Mouse (Mus musculus) liver, embryonic 11.5 days (tissue): ENCODE results near the gene 9430015G10Rik. TPM values are rescaled to one million over a fixed set of nuclear protein-coding genes. Genes with fewer than 3 reads are reported as not detected.

ENCODE experiments used
- ATAC-seq: fragments of 200-750 bp; cut with Nextera tagmentation; replicated peaks from 2 replicates; pipeline ENCODE4 v1.8.0; 2017; ENCODE audit warnings: moderate number of reproducible peaks, mild to moderate bottlenecking, moderate TSS enrichment, moderate library complexity; ENCODE audit not compliant: low FRiP score
- DNase-seq: peaks from one replicate; pipeline ENCODE4 v3.0.0-alpha.2; 2017; ENCODE audit warnings: low spot score
- H3K27ac ChIP-seq: fragments of 300-500 bp; sonication (generic); 2 replicates; pipeline ENCODE4 v1.5.1; 2014; ENCODE audit warnings: mild to moderate bottlenecking, low read depth, low read length, control low read depth
- H3K27me3 ChIP-seq: fragments of 300-500 bp; sonication (generic); replicated peaks from 2 replicates; pipeline ENCODE4 v1.6.1; 2014; ENCODE audit warnings: low read length, mixed read lengths; ENCODE audit not compliant: control insufficient read depth, insufficient read depth
- H3K36me3 ChIP-seq: fragments of 300-500 bp; sonication (generic); 2 replicates; pipeline ENCODE4 v1.6.1; 2014; ENCODE audit warnings: mild to moderate bottlenecking, low read length, moderate library complexity, mixed read lengths; ENCODE audit not compliant: control insufficient read depth, insufficient read depth
- H3K4me1 ChIP-seq: fragments of 300-500 bp; sonication (generic); replicated peaks from 2 replicates; pipeline ENCODE4 v1.6.1; 2014; ENCODE audit warnings: low read length, mixed read lengths; ENCODE audit not compliant: control insufficient read depth, insufficient read depth
- H3K4me2 ChIP-seq: fragments of 300-500 bp; sonication (generic); 2 replicates; pipeline ENCODE4 v1.6.1; 2014; ENCODE audit warnings: mild to moderate bottlenecking, control low read depth, moderate library complexity
- H3K4me3 ChIP-seq: fragments of 300-500 bp; sonication (generic); 2 replicates; pipeline ENCODE4 v1.5.1; 2014; ENCODE audit warnings: low read depth, low read length, control low read depth
- H3K9ac ChIP-seq: fragments of 300-500 bp; sonication (generic); 2 replicates; pipeline ENCODE4 v1.6.1; 2014; ENCODE audit warnings: low read depth, low read length, control low read depth
- H3K9me3 ChIP-seq: fragments of 300-500 bp; sonication (generic); 2 replicates; pipeline ENCODE4 v1.6.1; 2016; ENCODE audit warnings: low read length, inconsistent platforms, mixed read lengths; ENCODE audit not compliant: control insufficient read depth
- WGBS: fragments of 180-500 bp; shearing (Covaris S2); extraction: QIAGEN DNeasy Blood & Tissue Kit; methylation state at CpG from one replicate; pipeline ENCODE4 v1.1.7; 2014; 5-methylcytosine and 5-hydroxymethylcytosine counted together
- polyA plus RNA-seq: library from polyadenylated mRNA; unstranded; fragments of >200 nt; fragmentation: Nextera tagmentation; extraction: Ambion mirVana; gene quantifications from 2 replicates; pipeline ENCODE4 v1.2.1, GENCODE M21; 2014

The 9430015G10Rik gene
- polyA plus RNA-seq = 34.5 and 39.4 TPM in 2 replicates

- WGBS = under 1% methylated on average over 60 of the region's 60 CpGs
- peak; percentile 98 for ATAC-seq
These were observed at the start of gene 9430015G10Rik for GRCm38 (mm10) chr4:156109570-156110331. TSS of gene 9430015G10Rik (plus strand) at chr4:156109982.

GRCm38 (mm10) chr4:156063861-156064509, 45.8 kb upstream of the 9430015G10Rik start:
- Histone ChIP-seq H3K9ac (no peak overlapping the region), H3K27ac (no peak overlapping the region), H3K4me1 (no peaks in the 10 kb centered on the region), H3K4me2 (no peak overlapping the region), H3K36me3 (no peaks in the 10 kb centered on the region), H3K4me3 (no peak overlapping the region), H3K9me3 (no peaks in the 10 kb centered on the region), H3K27me3 (0 out of 2 replicates have a peak, but pooled peaks cover 2% of the 10 kb centered on the region)
- 38% methylated on average over 4 of the region's 4 CpGs for WGBS
- DNase-seq (no peak), ATAC-seq (no peak)

More at GRCm38 (mm10) chr4:156109570-156110331, at the start of gene 9430015G10Rik:
- Histone ChIP-seq H3K4me3 (peak within 1 kb of the TSS; percentile 88), H3K36me3 (0 out of 2 replicates have a peak, but pooled peaks cover under 1% of the 10 kb centered on the region), H3K27ac (peak within 1 kb of the TSS; percentile 91), H3K4me2 (peak within 1 kb of the TSS; percentile 72), H3K4me1 (peaks cover 5% of the 10 kb centered on the region), H3K27me3 (no peaks in the 10 kb centered on the region), H3K9me3 (no peaks in the 10 kb centered on the region), H3K9ac (peak within 1 kb of the TSS; percentile 91)
- DNase-seq = peak; percentile 98

GRCm38 (mm10) chr4:156064510-156064897, 45.3 kb upstream of the 9430015G10Rik start:
- DNase-seq (no peak), ATAC-seq (no peak)
- H3K4me1 ChIP-seq = no peaks in the 10 kb centered on the region
- H3K4me3 ChIP-seq = no peak overlapping the region
- H3K9ac ChIP-seq = no peak overlapping the region
- H3K4me2 ChIP-seq = no peak overlapping the region
- H3K9me3 ChIP-seq = no peaks in the 10 kb centered on the region
- H3K27me3 ChIP-seq = no peaks in the 10 kb centered on the region
- 79% methylated on average over 9 of the region's 9 CpGs for WGBS
- no peaks in the 10 kb centered on the region for H3K36me3 ChIP-seq
- no peak overlapping the region for H3K27ac ChIP-seq

GRCm38 (mm10) chr4:156065156-156065894, 44.5 kb upstream of the 9430015G10Rik start:
- no peak overlapping the region for H3K4me3 ChIP-seq
- H3K27ac ChIP-seq = no peak overlapping the region
- DNase-seq (no peak), ATAC-seq (no peak)
- 80% methylated on average over 10 of the region's 10 CpGs for WGBS
- no peaks in the 10 kb centered on the region for H3K36me3 ChIP-seq
- no peak overlapping the region for H3K4me2 ChIP-seq
- H3K27me3 ChIP-seq = no peaks in the 10 kb centered on the region
- no peak overlapping the region for H3K9ac ChIP-seq
- H3K9me3 ChIP-seq = no peaks in the 10 kb centered on the region
- no peaks in the 10 kb centered on the region for H3K4me1 ChIP-seq

GRCm38 (mm10) chr4:156067256-156067949, 42.4 kb upstream of the 9430015G10Rik start:
- no peaks in the 10 kb centered on the region for H3K9me3 ChIP-seq
- no peak for ATAC-seq
- DNase-seq = no peak
- H3K4me2 ChIP-seq = no peak overlapping the region
- no peak overlapping the region for H3K9ac ChIP-seq
- H3K27ac ChIP-seq = no peak overlapping the region
- H3K4me3 ChIP-seq = no peak overlapping the region
- 41% methylated on average over 5 of the region's 5 CpGs for WGBS
- no peaks in the 10 kb centered on the region for H3K4me1 ChIP-seq
- H3K36me3 ChIP-seq = no peaks in the 10 kb centered on the region
- H3K27me3 ChIP-seq = no peaks in the 10 kb centered on the region

- DNase-seq (no peak), ATAC-seq (no peak)
- no peaks in the 10 kb centered on the region for H3K4me1 ChIP-seq
- no peaks in the 10 kb centered on the region for H3K36me3 ChIP-seq
- H3K4me2 ChIP-seq = no peak overlapping the region
- no peak overlapping the region for H3K9ac ChIP-seq
- 99% methylated on average over 8 of the region's 8 CpGs for WGBS
- H3K9me3 ChIP-seq = no peaks in the 10 kb centered on the region
- H3K27me3 ChIP-seq = no peaks in the 10 kb centered on the region
- H3K27ac ChIP-seq = no peak overlapping the region
- no peak overlapping the region for H3K4me3 ChIP-seq
These were observed 40.1 kb upstream of the 9430015G10Rik start for GRCm38 (mm10) chr4:156069701-156070100.

- 56% methylated on average over 6 of the region's 6 CpGs for WGBS
- Histone ChIP-seq H3K9me3 (no peaks in the 10 kb centered on the region), H3K36me3 (no peaks in the 10 kb centered on the region), H3K9ac (no peak overlapping the region), H3K27ac (no peak overlapping the region), H3K27me3 (no peaks in the 10 kb centered on the region), H3K4me1 (no peaks in the 10 kb centered on the region), H3K4me2 (no peak overlapping the region), H3K4me3 (no peak overlapping the region)
- no peak for ATAC-seq
- no peak for DNase-seq
These were observed 39.5 kb upstream of the 9430015G10Rik start for GRCm38 (mm10) chr4:156070276-156070675.

- 85% methylated on average over 2 of the region's 2 CpGs for WGBS
- no peak for DNase-seq
- H3K27ac ChIP-seq = no peak overlapping the region
- H3K4me2 ChIP-seq = no peak overlapping the region
- H3K9me3 ChIP-seq = no peaks in the 10 kb centered on the region
- H3K27me3 ChIP-seq = no peaks in the 10 kb centered on the region
- H3K36me3 ChIP-seq = no peaks in the 10 kb centered on the region
- no peak overlapping the region for H3K9ac ChIP-seq
- ATAC-seq = no peak
- H3K4me3 ChIP-seq = no peak overlapping the region
- H3K4me1 ChIP-seq = no peaks in the 10 kb centered on the region
These were observed 39.1 kb upstream of the 9430015G10Rik start for GRCm38 (mm10) chr4:156070716-156071115.
